Comparison of ENCODE assay signal across 15 mouse cellular contexts in genomic region chr14:54332176-54333074, GRCm38 (mm10). TPM values are rescaled to one million over a fixed set of nuclear protein-coding genes. Genes with fewer than 3 reads are reported as not detected.
DNase-seq lines count a peak whose midpoint lies in the region; ATAC-seq lines count a peak whose summit lies in the region.
"Had no signal": no experiment of that assay in that cellular context is flagged by ENCODE, and none has a peak within 500 bp of the region (broad histone marks: within the 10 kb centered on the region; RNA-seq: fewer than 3 reads in every experiment).

No protein-coding gene starts in this region.

- H3K27me3 ChIP-seq in kidney, embryonic 16.5 days (ENCODE audit: insufficient read depth, low read length), result no peaks in the 10 kb centered on the region
- no peaks in the 10 kb centered on the region for H3K27me3 ChIP-seq in forebrain, embryonic 11.5 days (ENCODE audit: control insufficient read depth, insufficient read depth, low read length)
- no peaks in the 10 kb centered on the region for H3K27me3 ChIP-seq in hindbrain, embryonic 16.5 days (replicated peaks; ENCODE audit: control insufficient read depth, insufficient read depth, low read length)

- ATAC-seq in kidney, embryonic 16.5 days (ENCODE audit: low FRiP score, low TSS enrichment), result no peak
- peak; percentile 95 for ATAC-seq in forebrain, embryonic 11.5 days (replicated peaks; ENCODE audit: low FRiP score)
- peak; percentile 85 for ATAC-seq in hindbrain, embryonic 16.5 days

- H3K9me3 ChIP-seq in kidney, embryonic 16.5 days (ENCODE audit: low read length), result no peaks in the 10 kb centered on the region
- H3K9me3 ChIP-seq in forebrain, embryonic 11.5 days (ENCODE audit: control insufficient read depth, low read length), result no peaks in the 10 kb centered on the region
- no peaks in the 10 kb centered on the region for H3K9me3 ChIP-seq in hindbrain, embryonic 16.5 days (ENCODE audit: control insufficient read depth, low read length)

- no peaks in the 10 kb centered on the region for H3K36me3 ChIP-seq in kidney, embryonic 16.5 days (ENCODE audit: insufficient read depth, low read length)
- H3K36me3 ChIP-seq in forebrain, embryonic 11.5 days (ENCODE audit: control insufficient read depth, insufficient read depth, low read length), result no peaks in the 10 kb centered on the region
- H3K36me3 ChIP-seq in hindbrain, embryonic 16.5 days (ENCODE audit: control insufficient read depth, insufficient read depth, low read length), result no peaks in the 10 kb centered on the region

- no peak for DNase-seq in kidney, adult 18-20 months
- peak; percentile 69 for DNase-seq in forebrain, embryonic 11.5 days (ENCODE audit: low spot score)
- DNase-seq in retina, embryonic 14.5 days (ENCODE audit: low spot score), result peak; percentile 65
- DNase-seq in adrenal gland, adult 2 months, result no peak
- no peak for DNase-seq in lung, postnatal 14 days
- DNase-seq in spleen, postnatal 4 days (ENCODE audit: low spot score in 2 of 2), result no peak
- DNase-seq: adrenal gland, postnatal 14 days; cerebellum, postnatal 10 days; gastrocnemius, postnatal 36 days; kidney, postnatal 25 days; spleen, adult 18-20 months had no signal

- whole genome bisulfite sequencing in kidney, embryonic 16.5 days, result 90% methylated on average over 5 of the region's 5 CpGs
- WGBS in forebrain, embryonic 11.5 days, result 16% methylated on average over 5 of the region's 5 CpGs
- WGBS in hindbrain, embryonic 16.5 days, result 37% methylated on average over 5 of the region's 5 CpGs

- H3K4me1 ChIP-seq in kidney, embryonic 16.5 days (ENCODE audit: insufficient read depth, low read length), result 0 out of 2 replicates have a peak, but pooled peaks cover 3% of the 10 kb centered on the region
- H3K4me1 ChIP-seq in forebrain, embryonic 11.5 days (replicated peaks; ENCODE audit: control insufficient read depth, insufficient read depth, low read length), result peaks cover 13% of the 10 kb centered on the region; the same call in 1 of the 2 replicates
- no peaks in the 10 kb centered on the region for H3K4me1 ChIP-seq in hindbrain, embryonic 16.5 days (ENCODE audit: control insufficient read depth, insufficient read depth, low read depth, low read length)

- H3K9ac ChIP-seq in kidney, embryonic 16.5 days (replicated peaks; ENCODE audit: low read length), result no peak overlapping the region
- H3K9ac ChIP-seq in forebrain, embryonic 11.5 days (ENCODE audit: low read length), result peak overlapping the region; percentile 7; the same call in 1 of the 2 replicates
- no peak overlapping the region for H3K9ac ChIP-seq in hindbrain, embryonic 16.5 days (ENCODE audit: low read depth, low read length)
- H3K9ac ChIP-seq: liver, embryonic 14.5 days had no signal

- peak overlapping the region; percentile 66 for H3K27ac ChIP-seq in kidney, embryonic 16.5 days (ENCODE audit: low read length)
- H3K27ac ChIP-seq in forebrain, embryonic 11.5 days (ENCODE audit: low read depth, low read length), result peak overlapping the region; percentile 94
- peak overlapping the region; percentile 64 for H3K27ac ChIP-seq in hindbrain, embryonic 16.5 days (ENCODE audit: low read depth, low read length)
- H3K27ac ChIP-seq: liver, embryonic 14.5 days had no signal

- no peak overlapping the region for H3K4me2 ChIP-seq in kidney, embryonic 16.5 days (replicated peaks; ENCODE audit: low read depth, low read length)
- 0 out of 2 replicates have a peak overlapping the region, but pooled peaks have one; percentile 11 for H3K4me2 ChIP-seq in forebrain, embryonic 11.5 days (ENCODE audit: low read depth, low read length, severe bottlenecking)
- no peak overlapping the region for H3K4me2 ChIP-seq in hindbrain, embryonic 16.5 days (ENCODE audit: low read length)

- H3K4me3 ChIP-seq in kidney, embryonic 16.5 days (ENCODE audit: low read length), result no peak overlapping the region
- no peak overlapping the region for H3K4me3 ChIP-seq in forebrain, embryonic 11.5 days (ENCODE audit: low read depth, low read length)
- no peak overlapping the region for H3K4me3 ChIP-seq in hindbrain, embryonic 16.5 days (ENCODE audit: low read length)
- H3K4me3 ChIP-seq: erythroblast, embryonic 14.5 days had no signal

RNA-seq across cellular contexts. Expression of gene Oxa1l, which starts 28.2 kb away (rescaled TPM):
- polyA plus RNA-seq in kidney, embryonic 16.5 days (2015; fragmentation: Nextera tagmentation; extraction: Ambion mirVana), result 60.2 and 63.7 TPM in 2 replicates
- polyA plus RNA-seq in forebrain, embryonic 11.5 days (2014; fragmentation: Nextera tagmentation; extraction: Ambion mirVana), result 56.7 and 58.3 TPM in 2 replicates
- polyA plus RNA-seq in hindbrain, embryonic 16.5 days (2015; fragmentation: Nextera tagmentation; extraction: Ambion mirVana), result 58.5 and 59.9 TPM in 2 replicates
- total RNA-seq in adrenal gland, adult 2 months (2021), result 100 to 1,000 TPM in 1 of 2 experiments, 10 to 100 TPM in 1; 95.8 to 109 TPM
- 461 and 500 TPM in 2 replicates for polyA plus RNA-seq in adrenal gland, adult 2 months (2012; rRNA removed)

RNA-seq across cellular contexts. Expression of gene Olfr49, which starts 47.7 kb away (rescaled TPM):
- not detected in 2 replicates for polyA plus RNA-seq in kidney, embryonic 16.5 days (2015; fragmentation: Nextera tagmentation; extraction: Ambion mirVana)
- polyA plus RNA-seq in forebrain, embryonic 11.5 days (2014; fragmentation: Nextera tagmentation; extraction: Ambion mirVana), result not detected in 2 replicates
- not detected in 2 replicates for polyA plus RNA-seq in hindbrain, embryonic 16.5 days (2015; fragmentation: Nextera tagmentation; extraction: Ambion mirVana)
- total RNA-seq in adrenal gland, adult 2 months (2021), result not detected
- polyA plus RNA-seq in adrenal gland, adult 2 months (2012; rRNA removed), result 0.01 TPM in 1 of 2 replicates, not detected in the other
- total RNA-seq: adrenal gland, postnatal 14 days; gastrocnemius, postnatal 36 days had no signal
- polyA plus RNA-seq: erythroblast, embryonic 14.5 days; liver, embryonic 14.5 days had no signal

Comparison
In these comparisons a context has a peak if more than half of its experiments do, and no peak if none do; other contexts are left out.
1. DNase-seq: peak in forebrain, embryonic 11.5 days (single experiment) and retina, embryonic 14.5 days (single experiment); none in kidney, adult 18-20 months (single experiment), adrenal gland, adult 2 months (single experiment), lung, postnatal 14 days (single experiment) and spleen, postnatal 4 days (0 of 2).
2. Peak in every context shown above with its lines, with median percentiles within 50 percentile points of each other: H3K27ac ChIP-seq.